Mouse (Mus musculus): ENCODE measurements around the gene Egf.

The Egf gene

GRCm38 (mm10) chr3:129723311-129723710 lies 31.8 kb downstream of the Egf start:
- no peak for DNase-seq (ENCODE audit: low read depth, low spot score)

GRCm38 (mm10) chr3:129714542-129715145 lies 40.5 kb downstream of the Egf start:
- DNase-seq (ENCODE audit: low read depth, low spot score) = no peak

GRCm38 (mm10) chr3:129708157-129708556 lies 47.0 kb downstream of the Egf start:
- peak; percentile 27 for DNase-seq (ENCODE audit: low read depth, low spot score)

- DNase-seq (ENCODE audit: low read depth, low spot score) = no peak
Measured at GRCm38 (mm10) chr3:129698882-129699281, 56.2 kb downstream of the Egf start.

DNA sequence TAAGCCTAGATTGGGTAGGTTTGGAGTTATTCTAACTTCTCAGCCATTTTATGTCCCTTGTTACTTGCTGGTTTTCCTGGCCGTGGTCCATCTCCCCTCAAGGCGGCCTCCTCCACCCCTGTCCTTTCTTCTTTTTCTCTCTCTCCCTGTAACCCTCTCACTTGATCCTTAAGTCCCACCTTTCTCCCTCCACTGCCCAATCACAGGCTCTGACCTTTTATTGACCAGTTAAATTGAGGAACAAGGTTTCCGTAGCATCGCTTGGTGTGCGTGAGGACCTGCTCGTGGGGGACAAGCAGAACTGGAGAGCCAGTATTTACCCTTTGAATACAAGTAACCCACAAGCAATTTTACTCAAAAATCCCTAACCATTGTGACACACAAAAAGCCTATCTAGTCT lies 56.8 kb downstream of the Egf start:
- no peak for DNase-seq (ENCODE audit: low read depth, low spot score)

- DNase-seq (ENCODE audit: low read depth, low spot score) = no peak
Measured at GRCm38 (mm10) chr3:129697691-129698090, 57.4 kb downstream of the Egf start.

GRCm38 (mm10) chr3:129695943-129696342 lies 59.2 kb downstream of the Egf start:
- DNase-seq (ENCODE audit: low read depth, low spot score) = no peak

- DNase-seq (ENCODE audit: low read depth, low spot score) = no peak
Measured at GRCm38 (mm10) chr3:129693581-129693980, 61.5 kb downstream of the Egf start.

GRCm38 (mm10) chr3:129692816-129693215 lies 62.3 kb downstream of the Egf start:
- no peak for DNase-seq (ENCODE audit: low read depth, low spot score)

DNA sequence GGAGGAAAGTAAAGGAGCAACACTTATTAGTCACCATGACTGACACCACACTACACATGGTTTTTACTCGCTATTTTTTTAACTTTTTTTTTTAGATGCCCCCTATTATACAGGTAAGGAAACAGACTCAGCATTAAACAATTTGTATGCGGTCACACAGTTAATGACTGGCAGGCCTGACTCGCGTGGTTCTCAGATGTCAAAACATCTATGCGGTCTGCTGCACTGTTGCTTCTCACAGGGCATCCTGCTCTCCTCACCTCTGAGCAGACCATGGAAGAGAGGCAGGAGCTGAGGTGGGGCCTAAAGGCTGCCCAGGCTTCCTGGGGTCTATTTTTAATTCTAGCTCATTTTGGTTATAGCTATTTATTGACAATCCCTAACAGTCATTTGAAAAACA lies 67.7 kb downstream of the Egf start:
- DNase-seq (ENCODE audit: low read depth, low spot score) = no peak

DNA sequence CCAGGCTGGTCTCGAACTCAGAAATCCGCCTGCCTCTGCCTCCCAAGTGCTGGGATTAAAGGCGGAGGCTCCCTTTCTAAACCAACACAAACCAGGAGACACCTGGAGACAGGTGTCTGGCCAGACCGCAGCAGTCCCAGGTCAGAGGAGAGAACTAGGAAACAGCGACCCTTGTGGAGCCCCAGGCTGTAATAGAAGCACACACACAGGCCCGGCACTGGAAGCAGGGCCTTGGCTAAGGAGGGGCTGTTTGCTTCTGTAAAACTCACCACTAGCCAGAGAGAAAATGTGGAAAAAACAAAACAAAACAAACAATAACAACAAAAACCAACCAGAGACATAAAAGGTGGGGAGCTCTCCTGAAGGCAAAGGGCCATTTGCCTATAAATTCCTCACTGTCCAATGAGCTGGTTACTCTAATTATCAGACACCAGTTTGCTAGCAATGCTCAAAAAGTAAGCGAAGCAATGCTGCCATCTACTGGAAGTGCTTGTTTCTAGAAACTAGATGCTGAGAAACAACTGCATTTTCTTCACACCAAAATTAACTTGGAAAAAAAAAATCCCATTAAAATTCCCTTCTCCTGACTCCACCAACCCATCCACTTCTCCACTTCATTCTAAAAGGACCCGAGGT lies 68.3 kb downstream of the Egf start:
- peak; percentile 60 for DNase-seq (ENCODE audit: low read depth, low spot score)

- no peak for DNase-seq (ENCODE audit: low read depth, low spot score)
Measured at GRCm38 (mm10) chr3:129686196-129686595, 68.9 kb downstream of the Egf start.

DNA sequence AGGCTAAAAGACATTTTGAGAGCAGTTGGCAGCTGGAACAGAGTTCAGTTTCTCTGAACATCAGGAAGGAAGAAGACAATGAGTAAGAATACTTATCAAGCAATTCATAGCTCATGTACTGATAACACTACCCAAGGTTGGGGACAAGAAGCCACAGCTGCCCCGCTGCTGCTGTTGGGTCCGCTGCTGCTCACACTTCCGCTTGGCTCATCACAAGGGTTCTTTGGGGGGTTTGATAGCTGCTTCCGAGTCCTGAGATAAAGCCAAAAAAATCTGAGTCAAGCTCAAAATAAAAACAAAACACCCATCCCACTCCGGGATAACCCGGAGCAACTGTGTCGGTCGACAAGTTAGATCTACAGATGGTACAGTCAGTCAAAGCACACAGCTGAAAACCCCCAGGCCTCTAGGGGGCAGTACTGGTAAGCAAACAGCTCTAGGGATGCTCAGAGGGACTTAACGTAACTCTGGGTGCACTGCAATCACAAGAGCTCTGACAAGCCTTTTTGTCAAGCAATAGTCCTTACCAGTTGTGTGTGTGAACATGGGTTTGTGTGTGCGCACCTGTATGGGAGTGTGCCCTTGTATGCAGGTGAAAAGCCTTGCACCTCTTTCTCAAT lies 71.9 kb downstream of the Egf start:
- no peak for DNase-seq (ENCODE audit: low read depth, low spot score)

DNA sequence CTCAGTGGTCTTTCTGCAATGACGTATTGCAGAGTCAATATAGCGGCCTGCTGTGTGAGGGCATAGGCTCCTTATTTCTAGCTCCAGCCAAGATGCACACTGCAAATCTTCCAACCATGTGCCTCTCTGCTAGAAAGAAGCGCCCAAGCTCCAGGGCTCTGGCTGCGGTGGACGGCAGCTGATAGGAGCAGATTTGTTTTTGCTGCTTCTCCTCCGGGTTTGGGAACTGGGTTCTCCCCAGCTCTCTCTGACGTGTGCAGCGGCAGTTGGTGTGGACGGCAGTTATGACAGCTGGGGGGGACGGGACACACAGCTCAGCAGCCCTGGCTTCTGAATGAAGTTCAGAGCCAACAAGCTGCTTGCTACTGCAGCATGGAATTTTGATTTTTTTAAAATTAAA lies 72.7 kb downstream of the Egf start:
- no peak for DNase-seq (ENCODE audit: low read depth, low spot score)

DNA sequence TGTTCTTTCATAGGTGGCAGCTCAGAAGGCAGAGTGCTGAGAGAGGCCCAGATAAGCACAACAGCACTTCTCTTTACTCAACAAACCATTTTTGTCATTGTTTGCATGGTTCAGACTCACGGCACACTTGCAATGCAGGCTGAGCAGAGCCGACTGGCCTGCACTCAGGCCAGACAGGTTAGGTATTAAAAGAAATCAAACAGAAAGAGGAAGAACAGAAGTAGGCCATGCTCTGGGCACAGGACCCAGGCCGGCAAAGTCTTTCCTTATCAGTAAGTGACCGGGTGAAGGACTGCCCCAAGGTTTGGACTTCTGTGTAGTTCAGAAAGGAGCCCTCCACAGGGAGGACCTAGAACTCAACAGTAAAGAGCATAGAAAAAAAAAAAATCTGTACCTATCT lies 73.3 kb downstream of the Egf start:
- no peak for DNase-seq (ENCODE audit: low read depth, low spot score)

DNA sequence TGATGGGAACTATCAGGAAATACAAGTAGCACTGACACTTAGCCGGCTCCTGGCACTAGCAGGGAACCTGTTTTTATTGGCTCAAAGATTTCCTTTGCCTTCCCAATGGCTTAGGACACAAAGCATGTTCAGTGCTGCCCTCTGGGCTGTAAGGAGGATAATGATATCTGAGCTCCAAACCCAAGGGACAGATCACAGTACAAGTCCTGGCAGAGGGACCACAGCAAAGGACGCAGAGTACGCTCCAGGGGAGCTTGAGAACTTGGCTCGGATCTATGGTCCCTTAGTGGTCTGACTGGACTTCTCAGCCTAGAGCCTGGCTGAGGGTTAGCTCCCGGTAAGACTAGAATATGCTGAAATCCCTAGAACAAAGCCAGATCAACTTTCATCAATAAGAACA lies 74.9 kb downstream of the Egf start:
- no peak for DNase-seq (ENCODE audit: low read depth, low spot score)

DNA sequence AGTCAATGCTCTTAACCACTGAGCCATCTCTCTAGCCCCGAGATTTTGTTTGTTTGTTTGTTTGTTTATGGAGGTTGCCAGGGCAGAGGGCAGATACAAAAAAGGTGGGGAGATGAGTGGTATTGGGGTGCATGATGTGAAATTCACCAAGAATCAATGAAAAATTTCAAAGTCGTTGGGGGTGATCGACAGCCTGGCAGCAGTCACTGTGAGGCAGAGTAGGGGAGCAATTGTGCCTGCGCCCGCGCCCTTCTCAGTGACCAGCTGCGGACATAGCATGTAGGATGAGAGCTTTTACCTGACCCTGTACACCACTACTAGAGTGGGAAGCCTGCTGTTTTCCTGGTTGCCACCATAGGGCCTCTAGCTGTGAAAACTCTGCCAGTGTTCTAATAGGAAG lies 79.2 kb downstream of the Egf start:
- DNase-seq (ENCODE audit: low read depth, low spot score) = no peak

DNA sequence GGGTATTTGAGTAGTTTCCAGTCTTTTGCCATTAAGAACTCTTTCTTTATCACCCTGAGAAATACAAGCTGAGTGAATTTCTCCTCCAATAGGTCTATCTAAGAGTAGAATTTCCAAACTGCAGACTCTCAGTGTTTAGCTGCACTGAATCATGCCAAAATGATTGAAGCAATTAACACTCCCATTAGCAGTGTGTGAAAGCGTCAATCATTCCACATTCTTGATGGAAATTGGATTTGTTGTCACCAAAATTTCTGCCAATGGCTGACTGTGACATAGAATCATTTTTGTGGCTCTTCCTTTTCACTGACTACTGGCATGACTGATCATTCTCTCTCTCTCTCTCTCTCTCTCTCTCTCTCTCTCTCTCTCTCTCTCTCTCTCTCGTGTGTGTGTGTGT lies 91.2 kb downstream of the Egf start:
- no peak for DNase-seq (ENCODE audit: low read depth, low spot score)

DNA sequence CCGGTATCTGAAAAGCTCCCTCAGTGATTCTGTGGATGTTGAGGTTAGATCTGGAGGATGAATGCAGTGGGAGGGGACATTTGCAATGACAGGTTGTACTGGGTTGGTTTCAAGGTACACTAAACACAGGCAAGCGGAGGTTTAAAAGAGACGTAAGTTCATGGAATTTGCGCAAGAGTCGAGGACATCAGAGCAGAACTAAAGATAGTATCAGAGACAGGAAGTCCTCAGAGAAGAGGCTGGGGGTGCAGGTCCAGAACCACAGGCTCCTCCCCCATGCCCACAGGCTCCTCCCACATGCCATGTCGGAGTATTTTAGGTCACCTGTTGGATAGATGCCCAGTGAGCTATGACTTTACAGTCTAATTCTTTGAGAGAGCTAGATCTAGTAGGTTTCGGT lies 96.3 kb downstream of the Egf start:
- peak; percentile 83 for DNase-seq (ENCODE audit: low read depth, low spot score)

- no peak for DNase-seq (ENCODE audit: low read depth, low spot score)
Measured at GRCm38 (mm10) chr3:129657775-129658174, 97.3 kb downstream of the Egf start.

GRCm38 (mm10) chr3:129657222-129657621 lies 97.9 kb downstream of the Egf start:
- peak; percentile 32 for DNase-seq (ENCODE audit: low read depth, low spot score)

GRCm38 (mm10) chr3:129656540-129656939 lies 98.6 kb downstream of the Egf start:
- DNase-seq (ENCODE audit: low read depth, low spot score) = no peak

DNA sequence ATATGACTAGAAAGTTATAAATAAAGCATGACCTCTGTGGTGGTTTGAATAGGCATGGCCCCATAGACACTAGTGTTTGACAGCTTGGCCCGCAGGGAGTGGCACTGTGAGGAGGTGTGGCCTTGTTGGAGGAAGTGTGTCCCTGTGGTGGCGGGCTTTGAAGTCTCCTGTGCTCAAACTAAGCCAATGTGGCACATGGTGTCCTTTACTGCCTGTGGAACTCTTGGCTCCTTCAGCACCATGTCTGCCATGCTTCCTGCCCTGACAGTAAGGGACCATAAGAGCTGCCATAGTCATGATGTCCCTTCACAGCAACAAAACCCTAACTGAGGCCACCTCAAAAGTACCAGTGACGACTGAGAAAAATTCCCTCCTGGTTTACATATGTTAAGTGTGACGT lies 102.6 kb downstream of the Egf start:
- no peak for DNase-seq (ENCODE audit: low read depth, low spot score)

Measured in CD4-positive helper T cell, adult 2 months (primary cell).